Mouse (Mus musculus): Measurements from ENCODE around the gene Hnrnpm. TPM values are rescaled to one million over a fixed set of nuclear protein-coding genes. Genes with fewer than 3 reads are reported as not detected.

Hnrnpm gene
- polyA plus RNA-seq, 1 experiment, result 129 TPM

DNA sequence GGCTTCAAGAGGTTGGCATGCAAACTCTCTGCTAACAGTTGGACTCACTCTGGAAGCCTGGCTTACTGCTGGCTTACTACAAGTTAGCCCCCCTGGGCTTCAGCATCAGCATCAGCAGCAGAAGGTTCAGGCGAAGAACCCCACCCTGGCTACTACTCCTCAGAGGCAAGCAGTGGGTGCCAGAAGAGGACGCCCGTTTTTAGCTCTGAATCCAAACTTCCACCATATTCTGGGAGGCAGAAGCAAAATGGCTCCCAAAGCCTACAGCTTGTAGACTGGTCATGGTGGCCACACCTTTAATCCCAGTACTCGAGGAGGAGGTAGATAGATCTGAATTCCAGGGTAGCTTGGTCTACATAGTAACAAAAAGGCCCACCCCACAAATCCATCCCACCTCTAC, 42.6 kb downstream of the Hnrnpm start:
- H3K36me3 ChIP-seq (ENCODE audit: control insufficient read depth, insufficient read depth), result peaks cover 70% of the 10 kb centered on the region

DNA sequence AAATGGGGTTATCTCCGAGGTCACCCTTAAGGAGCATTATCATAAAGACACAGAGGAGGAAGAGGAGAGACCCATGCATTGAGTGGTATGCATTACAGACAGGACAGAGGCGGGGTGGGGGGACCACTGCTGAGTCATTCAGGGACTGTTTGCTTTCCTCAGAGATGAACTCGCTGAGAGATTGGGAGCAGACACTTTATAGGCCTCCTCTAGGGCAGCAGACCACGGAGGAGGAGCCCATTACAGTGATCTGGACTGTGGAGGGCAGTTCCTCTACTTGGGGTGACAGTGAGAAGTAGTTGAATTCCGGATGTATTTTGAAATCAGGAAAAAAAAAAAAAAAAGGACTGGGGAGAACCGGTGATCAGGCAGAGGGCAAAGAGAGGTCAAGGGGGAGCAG, 46.9 kb downstream of the Hnrnpm start:
- Histone ChIP-seq H3K79me2 (ENCODE audit: control insufficient read depth, insufficient read depth) (no peaks in the 10 kb centered on the region), H3K27me3 (ENCODE audit: control insufficient read depth, insufficient read depth, insufficient read length) (no peaks in the 10 kb centered on the region), H3K79me3 (ENCODE audit: low read depth) (no peaks in the 10 kb centered on the region), H3ac (ENCODE audit: control insufficient read depth, insufficient read length, low read depth) (no peak overlapping the region), H3K4me3 (ENCODE audit: insufficient read depth, poor library complexity, severe bottlenecking) (no peak overlapping the region), H3K36me3 (ENCODE audit: control insufficient read depth, insufficient read depth) (peaks cover 40% of the 10 kb centered on the region)
- TF ChIP-seq MYOD1 (IDR thresholded peaks at IDR 0.05; ENCODE audit: control insufficient read depth, insufficient read length, low read depth) (no peak), CEBPB (IDR thresholded peaks at IDR 0.05; ENCODE audit: low read depth) (no peak), FOSL1 (IDR thresholded peaks at IDR 0.05; ENCODE audit: insufficient read depth, low read length, poor library complexity, severe bottlenecking) (no peak), USF1 (IDR thresholded peaks at IDR 0.05; ENCODE audit: low read depth) (no peak), CTCF (IDR thresholded peaks at IDR 0.05; ENCODE audit: control insufficient read depth, insufficient read depth, insufficient read length) (no peak), MYOG (IDR thresholded peaks at IDR 0.05; ENCODE audit: control insufficient read depth, extremely low read depth, insufficient read length) (no peak), MAX (IDR thresholded peaks at IDR 0.05) (no peak)

More for the DNA sequence above, 42.6 kb downstream of the Hnrnpm start:
- Histone ChIP-seq H3K4me3 (ENCODE audit: insufficient read depth, poor library complexity, severe bottlenecking) (no peak overlapping the region), H3K79me3 (ENCODE audit: low read depth) (no peaks in the 10 kb centered on the region), H3ac (ENCODE audit: control insufficient read depth, insufficient read length, low read depth) (no peak overlapping the region), H3K27me3 (ENCODE audit: control insufficient read depth, insufficient read depth, insufficient read length) (no peaks in the 10 kb centered on the region), H3K79me2 (ENCODE audit: control insufficient read depth, insufficient read depth) (no peaks in the 10 kb centered on the region)
- no peak for TF ChIP-seq MAX (IDR thresholded peaks at IDR 0.05)
- no peak for TF ChIP-seq CEBPB (IDR thresholded peaks at IDR 0.05; ENCODE audit: low read depth)
- TF ChIP-seq MYOG (IDR thresholded peaks at IDR 0.05; ENCODE audit: control insufficient read depth, extremely low read depth, insufficient read length), result no peak
- no peak for TF ChIP-seq FOSL1 (IDR thresholded peaks at IDR 0.05; ENCODE audit: insufficient read depth, low read length, poor library complexity, severe bottlenecking)
- TF ChIP-seq USF1 (IDR thresholded peaks at IDR 0.05; ENCODE audit: low read depth), result no peak
- no peak for TF ChIP-seq MYOD1 (IDR thresholded peaks at IDR 0.05; ENCODE audit: control insufficient read depth, insufficient read length, low read depth)
- no peak for TF ChIP-seq CTCF (IDR thresholded peaks at IDR 0.05; ENCODE audit: control insufficient read depth, insufficient read depth, insufficient read length)

DNA sequence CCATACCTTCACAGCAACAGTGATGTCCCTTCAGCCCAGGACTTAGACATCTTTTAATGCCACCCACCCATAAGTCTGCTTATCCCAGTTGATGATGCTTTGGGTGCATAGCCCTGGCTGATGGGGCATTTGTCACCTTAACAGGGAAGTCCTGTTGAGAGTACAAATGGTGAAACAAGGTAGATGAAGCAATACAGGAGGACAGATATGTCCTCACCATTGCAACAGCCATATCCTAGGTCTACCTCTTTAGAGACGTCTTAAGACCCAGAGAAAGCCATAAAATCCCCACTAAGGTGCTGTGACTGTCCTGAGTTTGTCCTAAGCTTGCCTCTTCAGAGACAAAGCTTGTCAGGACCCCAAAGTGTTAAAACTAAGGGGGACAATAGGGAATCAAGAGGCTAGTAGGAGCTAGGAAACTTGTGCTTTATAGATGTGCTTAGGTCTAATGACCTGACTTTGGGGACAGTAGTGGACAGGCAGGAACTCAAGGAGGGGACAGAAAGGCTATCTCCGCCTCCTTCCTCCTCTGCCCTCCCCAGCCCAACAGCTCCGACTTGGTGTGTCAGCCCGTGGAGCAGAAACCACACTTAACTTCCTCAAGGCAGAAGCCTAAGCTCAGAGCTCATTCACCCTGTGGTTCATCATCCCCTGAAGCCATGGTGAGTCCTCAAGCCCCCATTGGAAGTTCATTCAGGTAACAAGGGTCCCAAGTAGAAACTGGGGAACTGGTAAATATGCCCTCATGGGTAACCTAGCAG, 49.0 kb downstream of the Hnrnpm start, which contains the start of gene Pram1:
Gene Pram1, plus strand, starts transcription at position 541 of the 761 bp plus-strand sequence.
- Histone ChIP-seq H3ac (ENCODE audit: control insufficient read depth, insufficient read length, low read depth) (no peak within 1 kb of the TSS), H3K4me3 (ENCODE audit: insufficient read depth, poor library complexity, severe bottlenecking) (no peak within 1 kb of the TSS), H3K27me3 (ENCODE audit: control insufficient read depth, insufficient read depth, insufficient read length) (no peaks in the 10 kb centered on the region), H3K79me3 (ENCODE audit: low read depth) (no peaks in the 10 kb centered on the region), H3K36me3 (ENCODE audit: control insufficient read depth, insufficient read depth) (peaks cover 27% of the 10 kb centered on the region), H3K79me2 (ENCODE audit: control insufficient read depth, insufficient read depth) (no peaks in the 10 kb centered on the region)
- no peak for TF ChIP-seq CTCF (IDR thresholded peaks at IDR 0.05; ENCODE audit: control insufficient read depth, insufficient read depth, insufficient read length)
- no peak for TF ChIP-seq USF1 (IDR thresholded peaks at IDR 0.05; ENCODE audit: low read depth)
- no peak for TF ChIP-seq FOSL1 (IDR thresholded peaks at IDR 0.05; ENCODE audit: insufficient read depth, low read length, poor library complexity, severe bottlenecking)
- no peak for TF ChIP-seq MAX (IDR thresholded peaks at IDR 0.05)
- no peak for TF ChIP-seq MYOD1 (IDR thresholded peaks at IDR 0.05; ENCODE audit: control insufficient read depth, insufficient read length, low read depth)
- TF ChIP-seq MYOG (IDR thresholded peaks at IDR 0.05; ENCODE audit: control insufficient read depth, extremely low read depth, insufficient read length), result no peak
- no peak for TF ChIP-seq CEBPB (IDR thresholded peaks at IDR 0.05; ENCODE audit: low read depth)

DNA sequence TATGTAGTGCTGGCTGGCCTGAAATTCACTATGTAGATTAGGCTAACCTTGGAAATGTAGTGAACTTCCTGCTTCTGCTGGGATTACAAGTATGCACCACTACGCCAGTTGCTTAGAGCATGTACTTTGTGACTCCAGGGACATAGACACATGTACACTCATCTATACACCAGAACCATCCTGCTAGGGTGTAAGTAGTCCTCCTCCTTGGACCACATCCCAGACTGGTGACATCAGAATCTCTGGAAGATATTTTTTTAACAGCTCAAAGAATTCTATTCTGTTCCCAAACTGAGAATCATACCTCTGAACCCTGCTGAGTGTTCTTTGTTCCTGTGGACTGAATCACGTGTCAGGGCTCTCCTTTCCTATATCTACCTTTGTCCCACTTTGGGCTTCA, 49.6 kb downstream of the Hnrnpm start:
- Histone ChIP-seq H3K27me3 (ENCODE audit: control insufficient read depth, insufficient read depth, insufficient read length) (no peaks in the 10 kb centered on the region), H3ac (ENCODE audit: control insufficient read depth, insufficient read length, low read depth) (no peak overlapping the region), H3K79me2 (ENCODE audit: control insufficient read depth, insufficient read depth) (no peaks in the 10 kb centered on the region), H3K79me3 (ENCODE audit: low read depth) (no peaks in the 10 kb centered on the region), H3K36me3 (ENCODE audit: control insufficient read depth, insufficient read depth) (peaks cover 20% of the 10 kb centered on the region), H3K4me3 (ENCODE audit: insufficient read depth, poor library complexity, severe bottlenecking) (no peak overlapping the region)
- no peak for TF ChIP-seq MYOD1 (IDR thresholded peaks at IDR 0.05; ENCODE audit: control insufficient read depth, insufficient read length, low read depth)
- TF ChIP-seq USF1 (IDR thresholded peaks at IDR 0.05; ENCODE audit: low read depth), result no peak
- no peak for TF ChIP-seq CTCF (IDR thresholded peaks at IDR 0.05; ENCODE audit: control insufficient read depth, insufficient read depth, insufficient read length)
- no peak for TF ChIP-seq CEBPB (IDR thresholded peaks at IDR 0.05; ENCODE audit: low read depth)
- TF ChIP-seq MYOG (IDR thresholded peaks at IDR 0.05; ENCODE audit: control insufficient read depth, extremely low read depth, insufficient read length), result no peak
- TF ChIP-seq MAX (IDR thresholded peaks at IDR 0.05), result no peak
- no peak for TF ChIP-seq FOSL1 (IDR thresholded peaks at IDR 0.05; ENCODE audit: insufficient read depth, low read length, poor library complexity, severe bottlenecking)

DNA sequence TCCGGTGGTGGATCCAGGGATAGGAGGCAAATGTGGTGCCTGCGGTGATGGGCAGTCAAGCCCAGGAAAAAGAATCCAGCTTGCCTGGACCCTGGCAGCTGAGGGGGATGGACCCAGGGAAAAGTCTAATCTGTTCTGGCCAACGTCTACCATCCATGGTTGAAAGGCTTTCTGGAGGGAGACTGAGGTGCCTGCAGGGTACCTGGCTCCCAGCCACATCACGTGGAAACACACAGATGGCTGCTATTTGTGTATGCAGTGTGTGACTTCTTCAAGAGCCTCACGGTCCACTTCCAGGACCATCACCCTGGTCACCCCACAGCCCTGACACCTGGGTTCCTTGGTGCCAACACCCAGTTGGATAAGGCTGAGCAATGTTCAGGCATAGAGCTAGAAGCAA, 54.9 kb downstream of the Hnrnpm start:
- no peak for TF ChIP-seq CTCF (IDR thresholded peaks at IDR 0.05; ENCODE audit: control insufficient read depth, insufficient read depth, insufficient read length)
- TF ChIP-seq USF1 (IDR thresholded peaks at IDR 0.05; ENCODE audit: low read depth), result no peak
- TF ChIP-seq MYOD1 (IDR thresholded peaks at IDR 0.05; ENCODE audit: control insufficient read depth, insufficient read length, low read depth), result no peak
- TF ChIP-seq CEBPB (IDR thresholded peaks at IDR 0.05; ENCODE audit: low read depth), result no peak
- TF ChIP-seq FOSL1 (IDR thresholded peaks at IDR 0.05; ENCODE audit: insufficient read depth, low read length, poor library complexity, severe bottlenecking), result no peak
- TF ChIP-seq MAX (IDR thresholded peaks at IDR 0.05), result no peak
- no peak for TF ChIP-seq MYOG (IDR thresholded peaks at IDR 0.05; ENCODE audit: control insufficient read depth, extremely low read depth, insufficient read length)
- no peak overlapping the region for H3K4me3 ChIP-seq (ENCODE audit: insufficient read depth, poor library complexity, severe bottlenecking)
- no peak overlapping the region for H3ac ChIP-seq (ENCODE audit: control insufficient read depth, insufficient read length, low read depth)
- H3K27me3 ChIP-seq (ENCODE audit: control insufficient read depth, insufficient read depth, insufficient read length), result no peaks in the 10 kb centered on the region
- peaks cover 11% of the 10 kb centered on the region for H3K79me2 ChIP-seq (ENCODE audit: control insufficient read depth, insufficient read depth)
- peaks cover 3% of the 10 kb centered on the region for H3K79me3 ChIP-seq (ENCODE audit: low read depth)
- peaks cover 18% of the 10 kb centered on the region for H3K36me3 ChIP-seq (ENCODE audit: control insufficient read depth, insufficient read depth)

All from C2C12 (cell line).